Mouse (Mus musculus): ENCODE measurements around the gene Tmem256. TPM values are rescaled to one million over a fixed set of nuclear protein-coding genes. Genes with fewer than 3 reads are reported as not detected.

Tmem256 gene
- 321 and 340 TPM in 2 replicates for polyA plus RNA-seq (2016; fragmentation: Nextera tagmentation; extraction: Ambion mirVana)

GRCm38 (mm10) chr11:69837952-69838713 is at the start of gene Tmem256:
Gene Tmem256 (plus strand): TSS chr11:69838514.
- Histone ChIP-seq H3K36me3 (replicated peaks) (peaks cover 9% of the 10 kb centered on the region), H3K27me3 (replicated peaks; ENCODE audit: low read depth, poor library complexity, severe bottlenecking) (peaks cover 38% of the 10 kb centered on the region), H3K9me3 (no peaks in the 10 kb centered on the region), H3K27ac (replicated peaks) (peak within 1 kb of the TSS; percentile 90), H3K4me3 (peak within 1 kb of the TSS; percentile 88), H3K4me1 (peaks cover 58% of the 10 kb centered on the region)
- WGBS: 1% methylated on average over 34 of the region's 34 CpGs
- peak; percentile 96 for DNase-seq (ENCODE audit: low spot score)

GRCm38 (mm10) chr11:69789431-69789830 is 48.9 kb upstream of the Tmem256 start:
- WGBS: 61% methylated on average over 5 of the region's 5 CpGs
- Histone ChIP-seq H3K9me3 (no peaks in the 10 kb centered on the region), H3K27ac (replicated peaks) (no peak overlapping the region), H3K27me3 (replicated peaks; ENCODE audit: low read depth, poor library complexity, severe bottlenecking) (peaks cover 23% of the 10 kb centered on the region), H3K4me1 (peaks cover 10% of the 10 kb centered on the region; the same call in 1 of the 2 replicates), H3K4me3 (no peak overlapping the region), H3K36me3 (replicated peaks) (no peaks in the 10 kb centered on the region)
- DNase-seq (ENCODE audit: low spot score): no peak

GRCm38 (mm10) chr11:69791420-69791819 is 46.9 kb upstream of the Tmem256 start:
- Histone ChIP-seq H3K9me3 (no peaks in the 10 kb centered on the region), H3K27me3 (replicated peaks; ENCODE audit: low read depth, poor library complexity, severe bottlenecking) (peaks cover 43% of the 10 kb centered on the region), H3K27ac (replicated peaks) (no peak overlapping the region), H3K4me1 (peaks cover 17% of the 10 kb centered on the region), H3K4me3 (no peak overlapping the region), H3K36me3 (replicated peaks) (no peaks in the 10 kb centered on the region)
- DNase-seq (ENCODE audit: low spot score): no peak
- 75% methylated on average over 5 of the region's 5 CpGs for WGBS

GRCm38 (mm10) chr11:69793429-69793828 is 44.9 kb upstream of the Tmem256 start:
- H3K4me3 ChIP-seq: no peak overlapping the region
- DNase-seq (ENCODE audit: low spot score): no peak
- WGBS: 65% methylated on average over 5 of the region's 5 CpGs
- H3K27me3 ChIP-seq (replicated peaks; ENCODE audit: low read depth, poor library complexity, severe bottlenecking): peaks cover 63% of the 10 kb centered on the region
- H3K4me1 ChIP-seq: peaks cover 17% of the 10 kb centered on the region
- no peaks in the 10 kb centered on the region for H3K9me3 ChIP-seq
- no peaks in the 10 kb centered on the region for H3K36me3 ChIP-seq (replicated peaks)
- H3K27ac ChIP-seq (replicated peaks): no peak overlapping the region

- Histone ChIP-seq H3K4me1 (peaks cover 25% of the 10 kb centered on the region), H3K4me3 (peak within 1 kb of the TSS; percentile 64), H3K27ac (replicated peaks) (peak within 1 kb of the TSS; percentile 66), H3K27me3 (replicated peaks; ENCODE audit: low read depth, poor library complexity, severe bottlenecking) (peaks cover 83% of the 10 kb centered on the region), H3K9me3 (no peaks in the 10 kb centered on the region), H3K36me3 (replicated peaks) (no peaks in the 10 kb centered on the region)
- DNase-seq (ENCODE audit: low spot score): peak; percentile 93
- 2% methylated on average over 52 of the region's 52 CpGs for WGBS
Observed at GRCm38 (mm10) chr11:69795168-69795982, 42.9 kb upstream of the Tmem256 start, which contains the start of gene Chrnb1. Gene Chrnb1 (minus strand): TSS chr11:69795943.

- Histone ChIP-seq H3K27ac (replicated peaks) (peak overlapping the region; percentile 66; the same call in 1 of the 2 replicates), H3K4me1 (peaks cover 32% of the 10 kb centered on the region), H3K27me3 (replicated peaks; ENCODE audit: low read depth, poor library complexity, severe bottlenecking) (peaks cover 89% of the 10 kb centered on the region), H3K4me3 (peak overlapping the region; percentile 64), H3K36me3 (replicated peaks) (no peaks in the 10 kb centered on the region), H3K9me3 (no peaks in the 10 kb centered on the region)
- 2% methylated on average over 13 of the region's 13 CpGs for WGBS
- no peak for DNase-seq (ENCODE audit: low spot score)
Observed at GRCm38 (mm10) chr11:69795983-69796435, 42.3 kb upstream of the Tmem256 start.

- Histone ChIP-seq H3K9me3 (no peaks in the 10 kb centered on the region), H3K36me3 (replicated peaks) (no peaks in the 10 kb centered on the region), H3K27ac (replicated peaks) (no peak overlapping the region), H3K4me3 (no peak overlapping the region), H3K27me3 (replicated peaks; ENCODE audit: low read depth, poor library complexity, severe bottlenecking) (peaks cover 100% of the 10 kb centered on the region), H3K4me1 (peaks cover 51% of the 10 kb centered on the region)
- WGBS: 77% methylated on average over 7 of the region's 7 CpGs
- no peak for DNase-seq (ENCODE audit: low spot score)
Observed at GRCm38 (mm10) chr11:69797924-69798323, 40.4 kb upstream of the Tmem256 start.

GRCm38 (mm10) chr11:69799394-69800137 is 38.7 kb upstream of the Tmem256 start:
- peaks cover 100% of the 10 kb centered on the region for H3K27me3 ChIP-seq (replicated peaks; ENCODE audit: low read depth, poor library complexity, severe bottlenecking)
- no peak for DNase-seq (ENCODE audit: low spot score)
- 23% methylated on average over 12 of the region's 12 CpGs for WGBS
- H3K27ac ChIP-seq (replicated peaks): peak overlapping the region; percentile 91
- peak overlapping the region; percentile 67 for H3K4me3 ChIP-seq
- H3K4me1 ChIP-seq: peaks cover 67% of the 10 kb centered on the region
- H3K9me3 ChIP-seq: no peaks in the 10 kb centered on the region
- H3K36me3 ChIP-seq (replicated peaks): no peaks in the 10 kb centered on the region

- no peak for DNase-seq (ENCODE audit: low spot score)
- Histone ChIP-seq H3K27me3 (replicated peaks; ENCODE audit: low read depth, poor library complexity, severe bottlenecking) (peaks cover 100% of the 10 kb centered on the region), H3K4me1 (peaks cover 72% of the 10 kb centered on the region), H3K36me3 (replicated peaks) (no peaks in the 10 kb centered on the region), H3K4me3 (peak overlapping the region; percentile 67), H3K9me3 (no peaks in the 10 kb centered on the region), H3K27ac (replicated peaks) (peak overlapping the region; percentile 91)
- WGBS: under 1% methylated on average over 11 of the region's 11 CpGs
Observed at GRCm38 (mm10) chr11:69800138-69800391, 38.2 kb upstream of the Tmem256 start.

GRCm38 (mm10) chr11:69800392-69801197 is 37.7 kb upstream of the Tmem256 start:
- Histone ChIP-seq H3K4me1 (peaks cover 68% of the 10 kb centered on the region), H3K27me3 (replicated peaks; ENCODE audit: low read depth, poor library complexity, severe bottlenecking) (peaks cover 100% of the 10 kb centered on the region), H3K9me3 (no peaks in the 10 kb centered on the region), H3K4me3 (peak overlapping the region; percentile 67), H3K36me3 (replicated peaks) (no peaks in the 10 kb centered on the region), H3K27ac (replicated peaks) (peak overlapping the region; percentile 91)
- DNase-seq (ENCODE audit: low spot score): peak; percentile 88
- WGBS: under 1% methylated on average over 36 of the region's 36 CpGs

- Histone ChIP-seq H3K4me3 (peak within 1 kb of the TSS; percentile 67), H3K4me1 (peaks cover 63% of the 10 kb centered on the region)
Observed at GRCm38 (mm10) chr11:69801379-69801977, 36.8 kb upstream of the Tmem256 start, which contains the start of gene Fgf11. Gene Fgf11 (minus strand): TSS chr11:69801857.

More at GRCm38 (mm10) chr11:69801379-69801977, 36.8 kb upstream of the Tmem256 start, which contains the start of gene Fgf11:
- WGBS: 1% methylated on average over 33 of the region's 33 CpGs
- Histone ChIP-seq H3K27me3 (replicated peaks; ENCODE audit: low read depth, poor library complexity, severe bottlenecking) (peaks cover 100% of the 10 kb centered on the region), H3K9me3 (no peaks in the 10 kb centered on the region; the same call in 1 of the 2 replicates), H3K27ac (replicated peaks) (peak within 1 kb of the TSS; percentile 91), H3K36me3 (replicated peaks) (no peaks in the 10 kb centered on the region)
- peak; percentile 43 for DNase-seq (ENCODE audit: low spot score)
